Mouse (Mus musculus): ENCODE data around the gene Ryr3.

Ryr3 gene

GRCm38 (mm10) chr2:112630669-112631068 lies 586.2 kb downstream of the Ryr3 start:
- DNase-seq, result no peak

GRCm38 (mm10) chr2:112625156-112625555 lies 591.7 kb downstream of the Ryr3 start:
- no peak for DNase-seq

- DNase-seq, result no peak
These were observed 599.7 kb downstream of the Ryr3 start for GRCm38 (mm10) chr2:112617206-112617605.

- no peak for DNase-seq
These were observed 602.5 kb downstream of the Ryr3 start for GRCm38 (mm10) chr2:112614375-112614774.

GRCm38 (mm10) chr2:112612628-112613027 lies 604.3 kb downstream of the Ryr3 start:
- no peak for DNase-seq

- DNase-seq, result no peak
These were observed 610.4 kb downstream of the Ryr3 start for GRCm38 (mm10) chr2:112606536-112606935.

GRCm38 (mm10) chr2:112602487-112602886 lies 614.4 kb downstream of the Ryr3 start:
- DNase-seq, result no peak

GRCm38 (mm10) chr2:112600222-112600621 lies 616.7 kb downstream of the Ryr3 start:
- peak; percentile 20 for DNase-seq

GRCm38 (mm10) chr2:112597064-112597463 lies 619.8 kb downstream of the Ryr3 start:
- no peak for DNase-seq

- no peak for DNase-seq
These were observed 620.5 kb downstream of the Ryr3 start for GRCm38 (mm10) chr2:112596415-112596814.

- no peak for DNase-seq
These were observed 621.1 kb downstream of the Ryr3 start for GRCm38 (mm10) chr2:112595807-112596206.

GRCm38 (mm10) chr2:112593781-112594180 lies 623.1 kb downstream of the Ryr3 start:
- no peak for DNase-seq

GRCm38 (mm10) chr2:112593322-112593721 lies 623.6 kb downstream of the Ryr3 start:
- DNase-seq, result no peak

GRCm38 (mm10) chr2:112591451-112591871 lies 625.4 kb downstream of the Ryr3 start:
- DNase-seq, result peak; percentile 76

GRCm38 (mm10) chr2:112590985-112591384 lies 625.9 kb downstream of the Ryr3 start:
- DNase-seq, result no peak
